Mouse (Mus musculus) embryonic facial prominence, embryonic 14.5 days (tissue): ENCODE results near the gene Ahnak. TPM values are rescaled to one million over a fixed set of nuclear protein-coding genes. Genes with fewer than 3 reads are reported as not detected.

ENCODE experiments used
- ATAC-seq: fragments of 200-750 bp; cut with Nextera tagmentation; 2 replicates; pipeline ENCODE4 v1.8.0; 2017; ENCODE audit warnings: low read depth, moderate number of reproducible peaks, moderate TSS enrichment
- DNase-seq: peaks from one replicate; pipeline ENCODE4 v3.0.0-alpha.2; 2015; ENCODE audit warnings: low spot score
- H3K27ac ChIP-seq: fragments of 300-500 bp; sonication (generic); replicated peaks from 2 replicates; pipeline ENCODE4 v1.5.1; 2014; ENCODE audit warnings: low read depth, mild to moderate bottlenecking, low read length, moderate library complexity
- H3K27me3 ChIP-seq: fragments of 300-500 bp; sonication (generic); replicated peaks from 2 replicates; pipeline ENCODE4 v1.6.1; 2014; ENCODE audit warnings: low read length; ENCODE audit not compliant: control insufficient read depth, insufficient read depth
- H3K36me3 ChIP-seq: fragments of 300-500 bp; sonication (generic); 2 replicates; pipeline ENCODE4 v1.6.1; 2014; ENCODE audit warnings: low read length, mixed read lengths; ENCODE audit not compliant: control insufficient read depth, insufficient read depth
- H3K4me1 ChIP-seq: fragments of 300-500 bp; sonication (generic); 2 replicates; pipeline ENCODE4 v1.6.1; 2014; ENCODE audit warnings: antibody characterized with exemption, low read length; ENCODE audit not compliant: control insufficient read depth, insufficient read depth
- H3K4me2 ChIP-seq: fragments of 300-500 bp; sonication (generic); 2 replicates; pipeline ENCODE4 v1.6.1; 2014; ENCODE audit warnings: low read depth, mild to moderate bottlenecking, low read length, moderate library complexity, mixed read lengths
- H3K4me3 ChIP-seq: fragments of 300-500 bp; sonication (generic); 2 replicates; pipeline ENCODE4 v1.5.1; 2014; ENCODE audit warnings: low read depth, mild to moderate bottlenecking, low read length
- H3K9ac ChIP-seq: fragments of 300-500 bp; sonication (generic); 2 replicates; pipeline ENCODE4 v1.6.1; 2014; ENCODE audit warnings: low read depth, mild to moderate bottlenecking, low read length, moderate library complexity, mixed read lengths
- H3K9me3 ChIP-seq: fragments of 300-500 bp; sonication (generic); 2 replicates; pipeline ENCODE4 v1.6.1; 2016; ENCODE audit warnings: low read length; ENCODE audit not compliant: control insufficient read depth
- WGBS: fragments of 180-500 bp; shearing (Covaris S2); extraction: QIAGEN DNeasy Blood & Tissue Kit; methylation state at CpG from one replicate; pipeline ENCODE4 v1.1.7; 2014; 5-methylcytosine and 5-hydroxymethylcytosine counted together
- polyA plus RNA-seq: library from polyadenylated mRNA; unstranded; fragments of >200 nt; fragmentation: Nextera tagmentation; extraction: Ambion mirVana; gene quantifications from 2 replicates; pipeline ENCODE4 v1.2.1, GENCODE M21; 2014

Gene Ahnak
- polyA plus RNA-seq, 1 experiment from 2014 or later: 57.6 TPM

- Histone ChIP-seq H3K4me3 (peak overlapping the region; percentile 92), H3K4me2 (peak overlapping the region; percentile 81), H3K9ac (peak overlapping the region; percentile 96), H3K4me1 (peaks cover 52% of the 10 kb centered on the region), H3K27ac (peak overlapping the region; percentile 99), H3K9me3 (no peaks in the 10 kb centered on the region), H3K36me3 (no peaks in the 10 kb centered on the region), H3K27me3 (no peaks in the 10 kb centered on the region)
- WGBS: 10% methylated on average over 15 of the region's 15 CpGs
- ATAC-seq (no peak), DNase-seq (no peak)
Measured at GRCm38 (mm10) chr19:8988346-8989065, 578 bp upstream of the Ahnak start.

- WGBS: under 1% methylated on average over 44 of the region's 53 CpGs
- Histone ChIP-seq H3K4me1 (peaks cover 53% of the 10 kb centered on the region), H3K4me3 (peak overlapping the region; percentile 92), H3K36me3 (no peaks in the 10 kb centered on the region), H3K27ac (peak overlapping the region; percentile 99), H3K27me3 (no peaks in the 10 kb centered on the region), H3K9ac (peak overlapping the region; percentile 96), H3K4me2 (peak overlapping the region; percentile 81), H3K9me3 (no peaks in the 10 kb centered on the region)
- DNase-seq (peak; percentile 97), ATAC-seq (peak; percentile 84)
Measured at GRCm38 (mm10) chr19:8989567-8990431, 715 bp downstream of the Ahnak start.

GRCm38 (mm10) chr19:8990432-8991102 is 1.5 kb downstream of the Ahnak start:
- H3K4me2 ChIP-seq: peak overlapping the region; percentile 81
- H3K9ac ChIP-seq: peak overlapping the region; percentile 96
- H3K27ac ChIP-seq: peak overlapping the region; percentile 99
- no peaks in the 10 kb centered on the region for H3K27me3 ChIP-seq
- DNase-seq (no peak), ATAC-seq (peak; percentile 73)
- peaks cover 56% of the 10 kb centered on the region for H3K4me1 ChIP-seq
- WGBS: 7% methylated on average over 14 of the region's 15 CpGs
- H3K36me3 ChIP-seq: no peaks in the 10 kb centered on the region
- H3K9me3 ChIP-seq: no peaks in the 10 kb centered on the region
- H3K4me3 ChIP-seq: peak overlapping the region; percentile 92

- peaks cover 62% of the 10 kb centered on the region for H3K4me1 ChIP-seq
- H3K27me3 ChIP-seq: no peaks in the 10 kb centered on the region
- H3K27ac ChIP-seq: peak overlapping the region; percentile 99
- H3K9ac ChIP-seq: peak overlapping the region; percentile 96
- WGBS: 48% methylated on average over 4 of the region's 4 CpGs
- peak overlapping the region; percentile 81 for H3K4me2 ChIP-seq
- no peak for DNase-seq
- no peaks in the 10 kb centered on the region for H3K36me3 ChIP-seq
- no peaks in the 10 kb centered on the region for H3K9me3 ChIP-seq
- no peak for ATAC-seq
- peak overlapping the region; percentile 92 for H3K4me3 ChIP-seq
Measured at GRCm38 (mm10) chr19:8991245-8991870, 2.3 kb downstream of the Ahnak start.

- Histone ChIP-seq H3K36me3 (no peaks in the 10 kb centered on the region), H3K27ac (peak overlapping the region; percentile 99), H3K9me3 (no peaks in the 10 kb centered on the region), H3K4me1 (peaks cover 69% of the 10 kb centered on the region), H3K4me2 (peak overlapping the region; percentile 81), H3K4me3 (peak overlapping the region; percentile 92), H3K9ac (peak overlapping the region; percentile 96), H3K27me3 (no peaks in the 10 kb centered on the region)
- ATAC-seq: no peak
- DNase-seq: peak; percentile 51
- 69% methylated on average over 13 of the region's 13 CpGs for WGBS
Measured at GRCm38 (mm10) chr19:8991871-8992735, 3.0 kb downstream of the Ahnak start.

- Histone ChIP-seq H3K36me3 (no peaks in the 10 kb centered on the region), H3K9me3 (no peaks in the 10 kb centered on the region), H3K9ac (peak overlapping the region; percentile 96), H3K4me2 (peak overlapping the region; percentile 81), H3K27me3 (no peaks in the 10 kb centered on the region), H3K27ac (peak overlapping the region; percentile 99), H3K4me1 (peaks cover 74% of the 10 kb centered on the region), H3K4me3 (peak overlapping the region; percentile 92)
- DNase-seq (peak; percentile 90), ATAC-seq (0 out of 2 replicates have a peak, but pooled peaks have one; percentile 2)
- WGBS: 26% methylated on average over 12 of the region's 12 CpGs
Measured at GRCm38 (mm10) chr19:8992769-8993624, 3.9 kb downstream of the Ahnak start.

- Histone ChIP-seq H3K36me3 (no peaks in the 10 kb centered on the region), H3K4me1 (peaks cover 74% of the 10 kb centered on the region), H3K27me3 (no peaks in the 10 kb centered on the region), H3K4me3 (no peak overlapping the region), H3K9ac (no peak overlapping the region), H3K27ac (peak overlapping the region; percentile 99), H3K9me3 (no peaks in the 10 kb centered on the region), H3K4me2 (peak overlapping the region; percentile 81)
- 48% methylated on average over 2 of the region's 2 CpGs for WGBS
- no peak for ATAC-seq
- no peak for DNase-seq
Measured at GRCm38 (mm10) chr19:8993625-8993912, 4.5 kb downstream of the Ahnak start.
